Mouse (Mus musculus) limb, embryonic 10.5 days (tissue): ENCODE measurements around the gene Alyref. TPM values are rescaled to one million over a fixed set of nuclear protein-coding genes. Genes with fewer than 3 reads are reported as not detected.
A peak's percentile ranks its signal among the peaks of the same experiment; 100 is the strongest.

Source experiments
- DNase-seq: peaks from one replicate; pipeline ENCODE4 v3.0.0-alpha.2; 2017; ENCODE audit warnings: low spot score
- H3K27ac ChIP-seq: fragments of 300-500 bp; sonication (generic); 2 replicates; pipeline ENCODE4 v1.5.1; 2016; ENCODE audit warnings: mild to moderate bottlenecking
- H3K27me3 ChIP-seq: fragments of 300-500 bp; sonication (generic); 2 replicates; pipeline ENCODE4 v1.6.1; 2016; ENCODE audit warnings: low read depth, mild to moderate bottlenecking; ENCODE audit not compliant: poor library complexity, severe bottlenecking
- H3K36me3 ChIP-seq: fragments of 300-500 bp; sonication (generic); 2 replicates; pipeline ENCODE4 v1.6.1; 2016; ENCODE audit warnings: mild to moderate bottlenecking, moderate library complexity
- H3K4me1 ChIP-seq: fragments of 300-500 bp; sonication (generic); 2 replicates; pipeline ENCODE4 v1.6.1; 2016
- H3K4me3 ChIP-seq: fragments of 300-500 bp; sonication (generic); 2 replicates; pipeline ENCODE4 v1.5.1; 2016; ENCODE audit warnings: mild to moderate bottlenecking, moderate library complexity
- H3K9me3 ChIP-seq: fragments of 300-500 bp; sonication (generic); replicated peaks from 2 replicates; pipeline ENCODE4 v1.6.1; 2016; ENCODE audit warnings: mild to moderate bottlenecking
- WGBS: fragments of 180-500 bp; shearing (Covaris S2); methylation state at CpG from one replicate; pipeline ENCODE4 v1.1.7; 2016; 5-methylcytosine and 5-hydroxymethylcytosine counted together
- polyA plus RNA-seq: library from polyadenylated mRNA; unstranded; fragments of >200 nt; fragmentation: Nextera tagmentation; extraction: Ambion mirVana; gene quantifications from 2 replicates; pipeline ENCODE4 v1.2.1, GENCODE M21; 2016

Alyref gene
- polyA plus RNA-seq, 1 experiment from 2014 or later = 720 TPM

DNA sequence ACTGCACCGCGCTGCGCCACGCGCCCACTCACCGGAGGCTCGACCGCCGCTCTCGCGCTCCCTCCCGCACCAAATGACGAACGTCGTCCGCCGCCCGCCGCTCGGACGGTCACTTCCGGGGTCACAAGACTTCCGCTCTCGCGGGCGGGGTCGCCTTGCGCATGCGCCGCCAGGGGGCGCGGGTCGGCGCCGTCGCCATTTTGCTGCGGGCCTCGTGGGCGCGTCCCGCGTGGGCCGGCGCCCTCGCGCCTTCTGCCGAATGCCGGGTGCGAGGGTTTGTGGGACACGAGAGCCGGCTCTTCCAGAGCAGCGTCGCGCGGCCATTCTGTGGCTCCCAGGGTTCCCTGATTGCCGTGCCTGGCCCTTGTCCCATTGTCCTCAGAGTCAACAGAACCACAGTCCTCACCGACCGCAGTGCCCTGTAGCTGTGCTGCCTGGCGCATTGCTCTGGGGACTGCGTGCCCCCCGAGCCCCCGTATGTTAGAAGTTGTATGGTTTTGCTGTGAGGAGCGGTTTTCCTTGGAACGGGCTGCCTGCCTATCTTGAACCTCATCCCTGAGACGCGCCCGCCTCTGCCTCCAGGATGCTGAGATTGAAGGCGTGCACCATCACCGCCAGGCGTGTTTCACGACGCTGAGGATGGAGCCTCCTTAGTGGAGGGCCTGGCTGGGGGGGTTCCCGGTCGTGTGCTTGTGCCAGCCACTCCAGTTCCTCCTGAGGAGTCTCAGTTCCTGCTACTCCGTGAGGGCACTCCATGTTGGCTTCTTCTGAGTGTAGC, 16.5 kb downstream of the Alyref start, which contains the start of gene Arhgdia:
Gene Arhgdia (minus strand): TSS at position 135 of the 778 bp plus-strand sequence.
- no peaks in the 10 kb centered on the region for H3K27me3 ChIP-seq
- peak; percentile 92 for DNase-seq
- peak within 1 kb of the TSS; percentile 90 for H3K4me3 ChIP-seq
- WGBS = 5% methylated on average over 75 of the region's 75 CpGs
- H3K36me3 ChIP-seq = peaks cover 80% of the 10 kb centered on the region
- peak within 1 kb of the TSS; percentile 97 for H3K27ac ChIP-seq
- H3K9me3 ChIP-seq = 0 out of 2 replicates have a peak, but pooled peaks cover 2% of the 10 kb centered on the region
- peaks cover 42% of the 10 kb centered on the region for H3K4me1 ChIP-seq

DNA sequence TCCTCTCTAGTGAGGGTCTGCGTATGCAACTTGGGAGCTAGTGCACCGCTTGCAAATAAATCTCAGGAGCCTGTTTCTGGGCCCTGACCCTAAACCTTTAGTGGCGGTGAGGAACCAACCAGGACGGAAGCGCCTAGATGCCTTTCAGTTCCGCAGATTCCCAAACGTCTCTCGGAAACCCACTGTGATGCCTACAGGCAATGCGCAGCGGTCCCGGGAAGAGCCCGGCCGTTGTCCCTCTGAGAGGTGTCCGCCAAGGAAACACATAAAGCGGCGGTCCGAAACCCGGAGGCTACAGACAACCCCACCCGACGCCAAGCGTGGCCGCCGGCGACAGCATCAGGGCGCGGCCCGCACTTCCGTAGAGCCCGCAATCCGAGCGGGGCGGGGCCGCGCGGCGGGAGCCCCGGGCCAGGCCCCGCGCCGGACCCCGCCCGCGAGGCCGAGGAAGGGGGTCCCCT, 17.3 kb downstream of the Alyref start:
- WGBS = under 1% methylated on average over 33 of the region's 44 CpGs
- DNase-seq = peak; percentile 64
- Histone ChIP-seq H3K4me1 (peaks cover 42% of the 10 kb centered on the region), H3K9me3 (0 out of 2 replicates have a peak, but pooled peaks cover 2% of the 10 kb centered on the region), H3K36me3 (peaks cover 78% of the 10 kb centered on the region), H3K27me3 (no peaks in the 10 kb centered on the region), H3K27ac (peak overlapping the region; percentile 97), H3K4me3 (peak overlapping the region; percentile 90)

DNA sequence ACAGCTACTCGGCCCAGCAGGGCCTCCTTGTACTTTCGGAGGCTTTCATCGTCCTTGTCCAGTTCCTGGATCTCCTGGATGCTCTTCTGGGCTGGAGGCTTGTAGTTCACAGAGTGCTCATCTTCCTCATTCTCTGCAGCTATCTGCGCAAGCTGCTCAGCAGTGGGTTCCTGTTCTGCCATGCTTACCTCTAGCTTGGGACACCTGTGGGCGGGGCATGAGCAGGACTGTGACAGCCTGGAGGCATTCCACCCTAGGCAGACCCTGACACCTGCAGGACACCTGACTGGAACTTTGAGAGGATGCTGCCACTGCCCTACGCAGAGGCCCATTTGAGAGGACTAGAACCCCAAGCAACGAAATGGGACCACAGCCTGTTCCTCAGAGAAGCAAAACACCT, 18.0 kb downstream of the Alyref start:
- peaks cover 70% of the 10 kb centered on the region for H3K36me3 ChIP-seq
- no peak for DNase-seq

GRCm38 (mm10) chr11:120579316-120580107, 18.7 kb downstream of the Alyref start:
- H3K9me3 ChIP-seq = 0 out of 2 replicates have a peak, but pooled peaks cover 2% of the 10 kb centered on the region
- no peaks in the 10 kb centered on the region for H3K27me3 ChIP-seq
- H3K4me1 ChIP-seq = peaks cover 45% of the 10 kb centered on the region
- H3K36me3 ChIP-seq = peaks cover 64% of the 10 kb centered on the region
- peak overlapping the region; percentile 54; the same call in 1 of the 2 replicates for H3K27ac ChIP-seq
- 64% methylated on average over 15 of the region's 15 CpGs for WGBS
- H3K4me3 ChIP-seq = peak overlapping the region; percentile 90
- DNase-seq = peak; percentile 89

More for the DNA sequence above, 18.0 kb downstream of the Alyref start:
- H3K9me3 ChIP-seq = 0 out of 2 replicates have a peak, but pooled peaks cover 2% of the 10 kb centered on the region
- WGBS = 69% methylated on average over 7 of the region's 7 CpGs
- H3K4me1 ChIP-seq = peaks cover 42% of the 10 kb centered on the region
- peak overlapping the region; percentile 97 for H3K27ac ChIP-seq
- H3K4me3 ChIP-seq = peak overlapping the region; percentile 90
- no peaks in the 10 kb centered on the region for H3K27me3 ChIP-seq

GRCm38 (mm10) chr11:120578694-120579243, 19.4 kb downstream of the Alyref start:
- DNase-seq = no peak
- Histone ChIP-seq H3K36me3 (peaks cover 56% of the 10 kb centered on the region), H3K4me3 (peak overlapping the region; percentile 90; the same call in 1 of the 2 replicates), H3K27me3 (no peaks in the 10 kb centered on the region), H3K27ac (peak overlapping the region; percentile 54; the same call in 1 of the 2 replicates), H3K9me3 (no peaks in the 10 kb centered on the region), H3K4me1 (peaks cover 52% of the 10 kb centered on the region)
- 79% methylated on average over 11 of the region's 11 CpGs for WGBS

GRCm38 (mm10) chr11:120578024-120578693, 20.0 kb downstream of the Alyref start:
- H3K4me3 ChIP-seq = 0 out of 2 replicates have a peak overlapping the region, but pooled peaks have one; percentile 90

DNA sequence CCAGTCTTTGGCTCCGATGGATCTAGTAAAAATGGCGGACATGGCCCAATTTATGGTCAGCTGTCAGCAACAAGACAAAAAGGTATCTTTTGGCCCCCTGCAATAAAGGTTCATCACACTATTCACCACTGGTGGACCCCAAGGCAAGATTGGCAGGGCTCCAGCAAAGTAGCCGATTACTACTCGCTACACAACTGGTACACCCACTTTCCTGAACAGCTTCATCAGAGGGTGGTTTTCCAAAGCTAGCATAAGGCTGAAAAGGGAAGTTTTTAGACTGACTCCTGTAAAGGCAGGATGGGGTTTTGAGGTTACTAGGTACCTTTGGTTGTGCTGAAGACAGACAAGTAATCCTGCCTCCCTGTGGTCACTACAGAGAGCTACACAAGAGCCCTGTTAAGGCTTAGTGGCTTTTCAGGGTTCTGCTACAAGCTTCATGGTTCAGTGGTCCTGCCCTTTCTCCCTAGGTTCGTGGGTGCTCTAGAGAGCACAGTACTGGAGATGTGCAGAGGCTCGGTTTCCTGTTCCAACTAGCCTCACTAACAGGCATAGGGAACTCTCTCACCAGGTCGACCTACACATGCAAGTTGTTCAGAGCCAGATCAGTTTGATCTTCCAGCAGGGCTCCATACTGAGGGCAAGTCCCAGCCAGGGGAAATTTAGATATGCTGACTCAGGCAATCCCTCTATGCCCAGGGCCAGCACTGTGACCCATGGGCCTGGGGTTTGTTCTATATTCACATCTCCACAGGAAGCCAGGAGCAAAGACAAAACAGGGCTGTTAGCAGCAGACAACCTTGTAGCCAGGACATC, 20.7 kb downstream of the Alyref start:
- no peaks in the 10 kb centered on the region for H3K27me3 ChIP-seq
- H3K4me1 ChIP-seq = peaks cover 51% of the 10 kb centered on the region
- H3K4me3 ChIP-seq = 0 out of 2 replicates have a peak overlapping the region, but pooled peaks have one; percentile 9
- H3K27ac ChIP-seq = no peak overlapping the region
- WGBS = 87% methylated on average over 7 of the region's 7 CpGs
- no peak for DNase-seq
- H3K9me3 ChIP-seq = no peaks in the 10 kb centered on the region
- peaks cover 46% of the 10 kb centered on the region for H3K36me3 ChIP-seq

More at GRCm38 (mm10) chr11:120578024-120578693, 20.0 kb downstream of the Alyref start:
- H3K4me1 ChIP-seq = peaks cover 52% of the 10 kb centered on the region
- H3K27ac ChIP-seq = 0 out of 2 replicates have a peak overlapping the region, but pooled peaks have one; percentile 11
- no peaks in the 10 kb centered on the region for H3K27me3 ChIP-seq
- WGBS = 81% methylated on average over 10 of the region's 10 CpGs
- H3K9me3 ChIP-seq = no peaks in the 10 kb centered on the region
- DNase-seq = no peak
- H3K36me3 ChIP-seq = peaks cover 51% of the 10 kb centered on the region

DNA sequence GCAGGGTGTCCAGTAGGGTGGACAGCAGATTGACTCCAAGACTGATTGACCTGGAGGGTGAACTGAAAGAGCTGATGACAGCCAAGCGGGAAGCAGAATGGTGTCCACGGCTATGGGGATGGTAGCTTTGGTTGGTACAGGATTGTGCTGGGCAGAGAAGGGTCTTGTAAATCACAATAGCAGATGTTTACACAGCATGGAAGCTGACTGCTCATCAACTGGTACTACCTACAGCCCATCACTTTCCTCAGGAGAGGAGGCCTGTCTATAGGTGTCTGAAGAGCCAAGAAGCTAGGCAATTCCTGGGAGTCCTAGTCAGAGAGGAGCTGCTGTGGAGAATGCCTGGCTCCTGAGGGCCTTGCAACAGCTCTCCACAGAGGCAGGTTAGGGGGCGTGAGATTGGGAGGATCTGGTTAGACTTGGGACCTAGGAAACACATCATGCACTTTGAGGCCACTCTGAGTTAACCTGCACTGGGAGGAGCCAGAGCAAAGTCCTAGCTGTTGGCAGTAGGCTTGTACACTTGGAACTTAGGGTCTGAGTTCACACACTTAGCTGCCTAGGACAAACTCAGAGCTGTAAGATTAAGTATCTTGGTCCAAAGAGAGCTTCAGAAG, 21.7 kb downstream of the Alyref start:
- Histone ChIP-seq H3K27me3 (no peaks in the 10 kb centered on the region), H3K4me3 (0 out of 2 replicates have a peak overlapping the region, but pooled peaks have one; percentile 9), H3K9me3 (no peaks in the 10 kb centered on the region), H3K36me3 (peaks cover 43% of the 10 kb centered on the region), H3K27ac (no peak overlapping the region; the same call in 1 of the 2 replicates), H3K4me1 (peaks cover 48% of the 10 kb centered on the region)
- DNase-seq = no peak
- WGBS = 81% methylated on average over 3 of the region's 3 CpGs

DNA sequence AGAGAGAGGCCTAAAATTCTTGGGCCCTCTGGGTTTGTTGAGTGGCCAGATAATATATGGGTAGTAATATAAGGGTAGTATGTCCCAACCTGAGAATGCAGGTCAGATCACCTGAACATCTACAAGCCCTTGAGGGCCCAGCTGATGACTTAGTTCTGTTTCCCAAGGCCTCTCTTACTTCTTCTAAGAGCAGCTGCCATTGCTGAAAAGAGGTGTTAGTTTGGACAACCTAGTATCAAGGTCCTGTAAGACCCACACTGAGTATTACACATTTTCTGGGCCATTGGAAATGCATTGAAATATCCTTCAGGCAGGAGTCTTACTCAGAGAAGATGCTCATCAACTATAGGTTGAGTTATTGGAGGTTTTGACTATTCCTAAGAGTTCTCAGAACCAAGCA, 22.2 kb downstream of the Alyref start:
- Histone ChIP-seq H3K27ac (no peak overlapping the region), H3K9me3 (no peaks in the 10 kb centered on the region), H3K4me1 (peaks cover 52% of the 10 kb centered on the region), H3K27me3 (no peaks in the 10 kb centered on the region), H3K4me3 (no peak overlapping the region), H3K36me3 (peaks cover 48% of the 10 kb centered on the region)
- DNase-seq = no peak

DNA sequence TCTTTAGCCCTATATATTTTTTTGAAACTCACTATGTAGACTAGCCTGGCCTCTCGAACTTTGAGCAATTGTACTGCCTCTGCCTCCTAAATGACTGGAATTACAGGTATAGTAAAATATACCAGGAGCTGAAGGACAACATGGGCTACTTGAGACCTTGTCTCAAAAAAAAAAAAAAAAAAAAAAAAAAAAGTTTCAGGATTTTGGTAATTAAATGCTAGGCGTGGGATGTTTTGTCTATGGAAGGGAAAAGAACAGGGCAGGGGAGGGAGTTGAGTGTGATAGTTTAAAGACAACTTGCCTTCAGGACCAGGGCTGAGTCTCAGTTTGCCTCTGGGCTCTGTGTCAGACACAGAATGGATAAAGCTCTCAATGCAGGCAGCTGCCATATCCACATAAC, 23.1 kb downstream of the Alyref start:
- Histone ChIP-seq H3K4me3 (0 out of 2 replicates have a peak overlapping the region, but pooled peaks have one; percentile 100), H3K27ac (no peak overlapping the region), H3K27me3 (no peaks in the 10 kb centered on the region), H3K9me3 (no peaks in the 10 kb centered on the region), H3K36me3 (peaks cover 55% of the 10 kb centered on the region), H3K4me1 (peaks cover 45% of the 10 kb centered on the region)
- DNase-seq = no peak
- 86% methylated on average over 2 of the region's 2 CpGs for WGBS

- WGBS = 62% methylated on average over 5 of the region's 5 CpGs
- no peak for DNase-seq
- peak overlapping the region; percentile 100 for H3K4me3 ChIP-seq
- H3K27me3 ChIP-seq = no peaks in the 10 kb centered on the region
- H3K9me3 ChIP-seq = no peaks in the 10 kb centered on the region
- peaks cover 55% of the 10 kb centered on the region for H3K36me3 ChIP-seq
- peaks cover 37% of the 10 kb centered on the region for H3K4me1 ChIP-seq
- peak overlapping the region; percentile 94 for H3K27ac ChIP-seq
Measured at GRCm38 (mm10) chr11:120574278-120574600, 23.9 kb downstream of the Alyref start.
